Mouse (Mus musculus): ENCODE data around the gene Cyp4f17. TPM values are rescaled to one million over a fixed set of nuclear protein-coding genes. Genes with fewer than 3 reads are reported as not detected.

Gene Cyp4f17
- total RNA-seq, 2 experiments from 2014 or later, result 2.1 to 3.3 TPM

Other genes with a start within 250 kb of the Cyp4f17 start
- 10 to 100 TPM; 86.5 to 98.4 TPM for gene Brd4, start 221.3 kb upstream of the Cyp4f17 start, total RNA-seq (2021)
- gene Akap8, start 184.8 kb upstream of the Cyp4f17 start, total RNA-seq (2021), result 10 to 100 TPM; 50.8 to 75.1 TPM
- gene Akap8l, start 155.4 kb upstream of the Cyp4f17 start, total RNA-seq (2021), result 10 to 100 TPM; 36.7 to 50.5 TPM
- gene Wiz, start 116.6 kb upstream of the Cyp4f17 start, total RNA-seq (2021), result 10 to 100 TPM; 32.6 to 34.3 TPM
- gene Rasal3, start 102.5 kb upstream of the Cyp4f17 start, total RNA-seq (2021), result 1 to 10 TPM in 1 of 2 experiments, under 1 TPM in 1; 0.47 to 1.5 TPM
- gene Pglyrp2, start 81.9 kb upstream of the Cyp4f17 start, total RNA-seq (2021), result under 1 TPM in 1 of 2 experiments, not detected in 1; 0.60 TPM
- not detected for gene Cyp4f39, start 53.3 kb upstream of the Cyp4f17 start, total RNA-seq (2021)
- 1 to 10 TPM; 5.2 to 9.1 TPM for gene Cyp4f16, start 30.5 kb downstream of the Cyp4f17 start, total RNA-seq (2021)
- not detected for gene Cyp4f37, start 115.3 kb downstream of the Cyp4f17 start, total RNA-seq (2021)
- gene Cyp4f40, start 152.8 kb downstream of the Cyp4f17 start, total RNA-seq (2021), result not detected
- gene Cyp4f15, start 179.6 kb downstream of the Cyp4f17 start, total RNA-seq (2021), result not detected

Measured in gastrocnemius, postnatal 4 days (tissue).